Mouse (Mus musculus) heart, embryonic 15.5 days (tissue): ENCODE results near the gene Exoc6. TPM values are rescaled to one million over a fixed set of nuclear protein-coding genes. Genes with fewer than 3 reads are reported as not detected.
A peak's percentile ranks its signal among the peaks of the same experiment; 100 is the strongest.

ENCODE experiments used
- ATAC-seq: fragments of 200-750 bp; cut with Nextera tagmentation; replicated peaks from 2 replicates; pipeline ENCODE4 v1.8.0; 2017; ENCODE audit warnings: low read depth, moderate TSS enrichment; ENCODE audit not compliant: insufficient number of reproducible peaks, insufficient read depth, low FRiP score
- H3K27ac ChIP-seq: fragments of 300-500 bp; sonication (generic); 2 replicates; pipeline ENCODE4 v1.5.1; 2015; ENCODE audit warnings: mild to moderate bottlenecking, inconsistent platforms
- H3K27me3 ChIP-seq: fragments of 300-500 bp; sonication (generic); 2 replicates; pipeline ENCODE4 v1.6.1; 2015; ENCODE audit warnings: inconsistent platforms
- H3K36me3 ChIP-seq: fragments of 300-500 bp; sonication (generic); 2 replicates; pipeline ENCODE4 v1.6.1; 2015; ENCODE audit warnings: mild to moderate bottlenecking, inconsistent platforms
- H3K4me1 ChIP-seq: fragments of 300-500 bp; sonication (generic); replicated peaks from 2 replicates; pipeline ENCODE4 v1.6.1; 2015; ENCODE audit warnings: inconsistent platforms
- H3K4me2 ChIP-seq: fragments of 300-500 bp; sonication (generic); 2 replicates; pipeline ENCODE4 v1.6.1; 2015; ENCODE audit warnings: inconsistent platforms, mild to moderate bottlenecking, moderate library complexity
- H3K4me3 ChIP-seq: fragments of 300-500 bp; sonication (generic); 2 replicates; pipeline ENCODE4 v1.5.1; 2015; ENCODE audit warnings: mild to moderate bottlenecking, inconsistent platforms
- H3K9ac ChIP-seq: fragments of 300-500 bp; sonication (generic); 2 replicates; pipeline ENCODE4 v1.6.1; 2015; ENCODE audit warnings: mild to moderate bottlenecking, inconsistent platforms
- H3K9me3 ChIP-seq: fragments of 300-500 bp; sonication (generic); replicated peaks from 2 replicates; pipeline ENCODE4 v1.6.1; 2016; ENCODE audit warnings: inconsistent platforms
- WGBS: fragments of 180-500 bp; shearing (Covaris S2); methylation state at CpG from one replicate; pipeline ENCODE4 v1.1.7; 2015; ENCODE audit warnings: mixed read lengths; 5-methylcytosine and 5-hydroxymethylcytosine counted together
- polyA plus RNA-seq: library from polyadenylated mRNA; unstranded; fragments of >200 nt; fragmentation: Nextera tagmentation; extraction: Ambion mirVana; gene quantifications from 2 replicates; pipeline ENCODE4 v1.2.1, GENCODE M21; 2015

Exoc6 gene
- polyA plus RNA-seq: 16.6 and 18.8 TPM in 2 replicates

GRCm38 (mm10) chr19:37550101-37551039, at the start of gene Exoc6:
Gene Exoc6, plus strand, starts transcription at chr19:37550418.
- ATAC-seq: peak; percentile 86
- Histone ChIP-seq H3K27ac (peak within 1 kb of the TSS; percentile 86), H3K4me2 (peak within 1 kb of the TSS; percentile 95), H3K9me3 (no peaks in the 10 kb centered on the region), H3K9ac (peak within 1 kb of the TSS; percentile 89), H3K27me3 (peaks cover 9% of the 10 kb centered on the region; the same call in 1 of the 2 replicates), H3K4me3 (peak within 1 kb of the TSS; percentile 97), H3K4me1 (peaks cover 10% of the 10 kb centered on the region), H3K36me3 (no peaks in the 10 kb centered on the region)
- under 1% methylated on average over 77 of the region's 89 CpGs for WGBS

- Histone ChIP-seq H3K4me2 (no peak overlapping the region), H3K9me3 (no peaks in the 10 kb centered on the region), H3K27ac (no peak overlapping the region), H3K4me3 (no peak overlapping the region), H3K9ac (no peak overlapping the region), H3K36me3 (no peaks in the 10 kb centered on the region), H3K4me1 (no peaks in the 10 kb centered on the region), H3K27me3 (no peaks in the 10 kb centered on the region; the same call in 1 of the 2 replicates)
- WGBS: 76% methylated on average over 8 of the region's 8 CpGs
- ATAC-seq: no peak
Measured at GRCm38 (mm10) chr19:37502996-37503395, 47.2 kb upstream of the Exoc6 start.

- no peaks in the 10 kb centered on the region for H3K36me3 ChIP-seq
- no peak overlapping the region for H3K27ac ChIP-seq
- WGBS: 53% methylated on average over 7 of the region's 7 CpGs
- H3K4me2 ChIP-seq: no peak overlapping the region
- no peak overlapping the region for H3K9ac ChIP-seq
- no peak for ATAC-seq
- H3K4me3 ChIP-seq: no peak overlapping the region
- H3K27me3 ChIP-seq: no peaks in the 10 kb centered on the region; the same call in 1 of the 2 replicates
- H3K9me3 ChIP-seq: no peaks in the 10 kb centered on the region
- H3K4me1 ChIP-seq: 0 out of 2 replicates have a peak, but pooled peaks cover 3% of the 10 kb centered on the region
Measured at GRCm38 (mm10) chr19:37506066-37506465, 44.2 kb upstream of the Exoc6 start.

- no peaks in the 10 kb centered on the region for H3K36me3 ChIP-seq
- H3K9ac ChIP-seq: no peak overlapping the region
- H3K4me3 ChIP-seq: no peak overlapping the region
- no peaks in the 10 kb centered on the region; the same call in 1 of the 2 replicates for H3K27me3 ChIP-seq
- WGBS: 67% methylated on average over 5 of the region's 5 CpGs
- no peak overlapping the region for H3K4me2 ChIP-seq
- 0 out of 2 replicates have a peak, but pooled peaks cover 3% of the 10 kb centered on the region for H3K4me1 ChIP-seq
- H3K9me3 ChIP-seq: no peaks in the 10 kb centered on the region
- H3K27ac ChIP-seq: no peak overlapping the region
- no peak for ATAC-seq
Measured at GRCm38 (mm10) chr19:37506614-37507013, 43.6 kb upstream of the Exoc6 start.

- no peaks in the 10 kb centered on the region for H3K27me3 ChIP-seq
- no peak overlapping the region for H3K27ac ChIP-seq
- H3K4me2 ChIP-seq: no peak overlapping the region
- peaks cover 5% of the 10 kb centered on the region for H3K4me1 ChIP-seq
- WGBS: 7% methylated on average over 11 of the region's 11 CpGs
- no peaks in the 10 kb centered on the region for H3K36me3 ChIP-seq
- no peaks in the 10 kb centered on the region for H3K9me3 ChIP-seq
- H3K4me3 ChIP-seq: no peak overlapping the region
- ATAC-seq: no peak
- no peak overlapping the region for H3K9ac ChIP-seq
Measured at GRCm38 (mm10) chr19:37509725-37510124, 40.5 kb upstream of the Exoc6 start.

GRCm38 (mm10) chr19:37514811-37515292, 35.4 kb upstream of the Exoc6 start:
- WGBS: 31% methylated on average over 7 of the region's 7 CpGs
- H3K9ac ChIP-seq: no peak overlapping the region
- H3K4me3 ChIP-seq: no peak overlapping the region
- no peaks in the 10 kb centered on the region for H3K27me3 ChIP-seq
- H3K9me3 ChIP-seq: no peaks in the 10 kb centered on the region
- H3K4me1 ChIP-seq: peaks cover 14% of the 10 kb centered on the region
- ATAC-seq: no peak
- no peaks in the 10 kb centered on the region for H3K36me3 ChIP-seq
- no peak overlapping the region for H3K4me2 ChIP-seq
- H3K27ac ChIP-seq: no peak overlapping the region

GRCm38 (mm10) chr19:37517419-37517818, 32.8 kb upstream of the Exoc6 start:
- no peak for ATAC-seq
- 21% methylated on average over 7 of the region's 7 CpGs for whole genome bisulfite sequencing
- Histone ChIP-seq H3K36me3 (no peaks in the 10 kb centered on the region), H3K4me2 (no peak overlapping the region), H3K9me3 (no peaks in the 10 kb centered on the region), H3K9ac (no peak overlapping the region), H3K4me1 (peaks cover 19% of the 10 kb centered on the region), H3K4me3 (no peak overlapping the region), H3K27ac (no peak overlapping the region), H3K27me3 (no peaks in the 10 kb centered on the region)

- Histone ChIP-seq H3K27me3 (no peaks in the 10 kb centered on the region), H3K36me3 (no peaks in the 10 kb centered on the region), H3K27ac (no peak overlapping the region), H3K4me2 (no peak overlapping the region), H3K9ac (no peak overlapping the region), H3K9me3 (no peaks in the 10 kb centered on the region), H3K4me3 (no peak overlapping the region), H3K4me1 (peaks cover 13% of the 10 kb centered on the region)
- no peak for ATAC-seq
- WGBS: 62% methylated on average over 18 of the region's 18 CpGs
Measured at GRCm38 (mm10) chr19:37520740-37521433, 29.3 kb upstream of the Exoc6 start.

GRCm38 (mm10) chr19:37521434-37521781, 28.8 kb upstream of the Exoc6 start:
- Histone ChIP-seq H3K36me3 (no peaks in the 10 kb centered on the region), H3K27ac (no peak overlapping the region), H3K4me2 (no peak overlapping the region), H3K9ac (no peak overlapping the region), H3K4me1 (peaks cover 13% of the 10 kb centered on the region), H3K9me3 (no peaks in the 10 kb centered on the region), H3K4me3 (no peak overlapping the region), H3K27me3 (no peaks in the 10 kb centered on the region)
- WGBS: 39% methylated on average over 2 of the region's 2 CpGs
- ATAC-seq: no peak

GRCm38 (mm10) chr19:37523280-37524062, 26.7 kb upstream of the Exoc6 start:
- Histone ChIP-seq H3K9me3 (no peaks in the 10 kb centered on the region), H3K4me2 (peak overlapping the region; percentile 10; the same call in 1 of the 2 replicates), H3K4me1 (peaks cover 6% of the 10 kb centered on the region; the same call in 1 of the 2 replicates), H3K4me3 (no peak overlapping the region), H3K27me3 (no peaks in the 10 kb centered on the region; the same call in 1 of the 2 replicates), H3K36me3 (no peaks in the 10 kb centered on the region), H3K9ac (no peak overlapping the region), H3K27ac (no peak overlapping the region)
- no peak for ATAC-seq
- WGBS: 53% methylated on average over 15 of the region's 15 CpGs
